Mouse (Mus musculus): ENCODE results near the gene Mmp10. TPM values are rescaled to one million over a fixed set of nuclear protein-coding genes. Genes with fewer than 3 reads are reported as not detected.

Mmp10 gene
- total RNA-seq (2023) = not detected

GRCm38 (mm10) chr9:7502051-7502450, at the start of gene Mmp10:
TSS of gene Mmp10 (plus strand) at chr9:7502352.

DNA sequence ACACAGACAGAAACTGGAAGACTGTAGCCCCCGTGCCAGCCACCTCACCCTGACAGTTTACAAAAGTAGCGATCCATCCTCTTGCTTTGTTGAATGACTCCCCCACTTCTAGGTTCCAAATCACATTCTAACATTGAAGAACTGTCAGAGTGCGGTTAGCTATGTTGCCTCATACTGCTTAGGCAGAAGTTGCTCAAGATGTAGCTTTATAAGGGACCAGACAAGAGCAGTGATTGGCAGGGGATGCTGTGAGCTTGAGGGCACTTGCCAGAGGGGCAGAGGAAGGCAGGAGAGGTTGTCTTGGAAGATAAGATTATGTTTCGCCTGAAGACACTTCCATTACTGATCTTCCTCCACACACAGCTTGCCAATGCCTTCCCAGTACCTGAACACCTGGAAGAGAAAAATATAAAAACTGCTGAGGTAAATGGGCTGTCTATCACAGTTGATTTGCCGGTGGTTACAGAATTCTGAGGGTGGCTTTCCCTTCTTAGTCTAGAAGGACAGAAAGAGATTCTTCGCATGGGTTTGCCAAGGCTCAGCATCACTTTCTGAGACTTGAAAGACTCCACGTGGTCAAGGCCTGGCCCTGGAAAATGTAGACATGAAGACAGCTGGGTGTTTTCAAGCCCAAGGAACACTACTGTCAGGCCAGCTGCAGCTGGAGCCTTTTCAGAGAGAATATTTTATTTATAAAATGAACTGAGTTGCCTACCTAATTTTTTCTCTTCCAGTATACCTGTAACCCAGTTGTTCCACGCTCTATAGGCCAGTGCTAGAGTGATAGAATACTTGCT, 56.3 kb downstream of the Mmp10 start, which contains the start of gene Mmp8:
Mmp8 (plus strand) TSS at position 236 of the 797 bp plus-strand sequence.

Other genes starting within 250 kb of the Mmp10 start
- gene Mmp13, start 229.8 kb upstream of the Mmp10 start, total RNA-seq (2023) = under 1 TPM; 0.18 to 0.55 TPM
- gene Mmp12, start 158.0 kb upstream of the Mmp10 start, total RNA-seq (2023) = not detected
- not detected for gene Mmp1b, start 114.3 kb upstream of the Mmp10 start, total RNA-seq (2023)
- not detected for gene Mmp3, start 56.5 kb upstream of the Mmp10 start, total RNA-seq (2023)
- gene Mmp8, start 56.1 kb downstream of the Mmp10 start, total RNA-seq (2023) = 1,000 to 10,000 TPM; 1,293 to 1,362 TPM
- gene Mmp27, start 69.0 kb downstream of the Mmp10 start, total RNA-seq (2023) = 1 to 10 TPM; 5.0 to 5.9 TPM
- gene Mmp20, start 125.9 kb downstream of the Mmp10 start, total RNA-seq (2023) = not detected
- gene Mmp7, start 189.7 kb downstream of the Mmp10 start, total RNA-seq (2023) = not detected

Data from neutrophil, adult 59 days (primary cell).